Mouse (Mus musculus): ENCODE results near the gene Ccpg1os.

- TF ChIP-seq CTCF (IDR thresholded peaks at IDR 0.05) (no peak), EP300 (IDR thresholded peaks at IDR 0.05) (no peak)
Observed at GRCm38 (mm10) chr9:73030443-73030842, 45.3 kb upstream of the Ccpg1os start.

Data from lung, postnatal 0 days (tissue).